26 mouse cellular contexts compared by ENCODE assay signal in genomic region chr19:23357253-23357652, GRCm38 (mm10).
DNase-seq lines count a peak whose midpoint lies in the region; ATAC-seq and TF ChIP-seq lines count a peak whose summit lies in the region.
"Had no signal": no experiment of that assay in that cellular context is flagged by ENCODE, and none has a peak within 500 bp of the region (broad histone marks: within the 10 kb centered on the region; RNA-seq: fewer than 3 reads in every experiment).

No protein-coding gene starts in this region.

- no peak overlapping the region for H3K9ac ChIP-seq in midbrain, embryonic 11.5 days (ENCODE audit: low read length)
- no peak overlapping the region for H3K9ac ChIP-seq in midbrain, embryonic 16.5 days (ENCODE audit: low read depth, low read length)
- H3K9ac ChIP-seq in ES-E14 (ENCODE audit: insufficient read depth, low read depth, low read length, poor library complexity, severe bottlenecking), result no peak overlapping the region
- H3K9ac ChIP-seq in forebrain, embryonic 14.5 days (ENCODE audit: low read length), result no peak overlapping the region
- H3K9ac ChIP-seq: embryonic facial prominence, embryonic 12.5 days; forebrain, embryonic 12.5 days; forebrain, embryonic 15.5 days; forebrain, postnatal 0 days had no signal

- 88% methylated on average over 5 of the region's 5 CpGs for WGBS in midbrain, embryonic 11.5 days
- WGBS in midbrain, embryonic 16.5 days, result 93% methylated on average over 5 of the region's 5 CpGs
- WGBS in forebrain, embryonic 14.5 days, result 89% methylated on average over 5 of the region's 5 CpGs

- H3K4me3 ChIP-seq in midbrain, embryonic 11.5 days (ENCODE audit: low read depth, low read length), result no peak overlapping the region
- H3K4me3 ChIP-seq in midbrain, embryonic 16.5 days (ENCODE audit: low read depth, low read length), result no peak overlapping the region
- H3K4me3 ChIP-seq in ES-E14 (ENCODE audit: insufficient read depth in 1 of 2, low read depth in 1 of 2, low read length in 2 of 2, poor library complexity in 1 of 2, severe bottlenecking in 1 of 2), result no peak overlapping the region
- no peak overlapping the region for H3K4me3 ChIP-seq in forebrain, embryonic 14.5 days (ENCODE audit: low read depth, low read length)
- H3K4me3 ChIP-seq: embryonic facial prominence, embryonic 10.5 days; embryonic facial prominence, embryonic 12.5 days; forebrain, embryonic 10.5 days; forebrain, embryonic 12.5 days; forebrain, embryonic 15.5 days had no signal

- H3K4me2 ChIP-seq in midbrain, embryonic 11.5 days, result no peak overlapping the region
- no peak overlapping the region for H3K4me2 ChIP-seq in midbrain, embryonic 16.5 days (ENCODE audit: low read length)
- no peak overlapping the region for H3K4me2 ChIP-seq in forebrain, embryonic 14.5 days (ENCODE audit: low read length)
- H3K4me2 ChIP-seq: embryonic facial prominence, embryonic 12.5 days; forebrain, embryonic 12.5 days; forebrain, embryonic 15.5 days had no signal

- no peaks in the 10 kb centered on the region for H3K9me3 ChIP-seq in midbrain, embryonic 11.5 days (ENCODE audit: control insufficient read depth, low read length)
- H3K9me3 ChIP-seq in midbrain, embryonic 16.5 days (replicated peaks; ENCODE audit: control insufficient read depth, low read length, poor library complexity, severe bottlenecking), result no peaks in the 10 kb centered on the region
- no peaks in the 10 kb centered on the region for H3K9me3 ChIP-seq in ES-E14 (ENCODE audit: control insufficient read depth, insufficient read depth, low read depth, low read length)
- no peaks in the 10 kb centered on the region for H3K9me3 ChIP-seq in forebrain, embryonic 14.5 days (replicated peaks; ENCODE audit: control insufficient read depth, low read length)
- H3K9me3 ChIP-seq: embryonic facial prominence, embryonic 10.5 days; embryonic facial prominence, embryonic 12.5 days; forebrain, embryonic 10.5 days; forebrain, embryonic 12.5 days; forebrain, embryonic 15.5 days had no signal

- no peaks in the 10 kb centered on the region for H3K36me3 ChIP-seq in midbrain, embryonic 11.5 days (ENCODE audit: control insufficient read depth, insufficient read depth, low read length)
- no peaks in the 10 kb centered on the region for H3K36me3 ChIP-seq in midbrain, embryonic 16.5 days (ENCODE audit: control insufficient read depth, insufficient read depth, low read length)
- H3K36me3 ChIP-seq in ES-E14 (ENCODE audit: control insufficient read depth, insufficient read depth, low read length, poor library complexity, severe bottlenecking), result no peaks in the 10 kb centered on the region
- no peaks in the 10 kb centered on the region for H3K36me3 ChIP-seq in forebrain, embryonic 14.5 days (ENCODE audit: control insufficient read depth, insufficient read depth, low read length)
- H3K36me3 ChIP-seq: embryonic facial prominence, embryonic 10.5 days; embryonic facial prominence, embryonic 12.5 days; forebrain, embryonic 10.5 days; forebrain, embryonic 12.5 days; forebrain, embryonic 15.5 days had no signal

- in situ Hi-C loops in ES-E14 (cut with MboI; ENCODE audit: low sequenced_read_pairs in 2 of 2, unreplicated experiment in 2 of 2), result no loop called here

- no peaks in the 10 kb centered on the region for H3K27me3 ChIP-seq in midbrain, embryonic 11.5 days (ENCODE audit: control insufficient read depth, insufficient read depth, low read length)
- H3K27me3 ChIP-seq in midbrain, embryonic 16.5 days (ENCODE audit: control insufficient read depth, insufficient read depth, low read depth, low read length), result no peaks in the 10 kb centered on the region
- H3K27me3 ChIP-seq in forebrain, embryonic 14.5 days (replicated peaks; ENCODE audit: control insufficient read depth, insufficient read depth, low read length), result no peaks in the 10 kb centered on the region
- H3K27me3 ChIP-seq: CH12.LX; embryonic facial prominence, embryonic 12.5 days; forebrain, embryonic 12.5 days; forebrain, embryonic 15.5 days had no signal

- no peak overlapping the region for H3K27ac ChIP-seq in midbrain, embryonic 11.5 days (ENCODE audit: low read depth, low read length)
- H3K27ac ChIP-seq in midbrain, embryonic 16.5 days (ENCODE audit: low read length), result no peak overlapping the region
- H3K27ac ChIP-seq in ES-E14 (ENCODE audit: insufficient read depth, low read depth, low read length, poor library complexity, severe bottlenecking), result no peak overlapping the region
- no peak overlapping the region for H3K27ac ChIP-seq in forebrain, embryonic 14.5 days (ENCODE audit: low read depth, low read length)
- H3K27ac ChIP-seq: embryonic facial prominence, embryonic 10.5 days; embryonic facial prominence, embryonic 12.5 days; forebrain, embryonic 10.5 days; forebrain, embryonic 12.5 days; forebrain, embryonic 15.5 days had no signal

- no peaks in the 10 kb centered on the region for H3K4me1 ChIP-seq in midbrain, embryonic 11.5 days (ENCODE audit: control insufficient read depth, insufficient read depth, low read length)
- 0 out of 2 replicates have a peak, but pooled peaks cover 2% of the 10 kb centered on the region for H3K4me1 ChIP-seq in midbrain, embryonic 16.5 days (ENCODE audit: control insufficient read depth, insufficient read depth, low read length)
- no peaks in the 10 kb centered on the region for H3K4me1 ChIP-seq in ES-E14 (ENCODE audit: control insufficient read depth in 2 of 2, insufficient read depth in 2 of 2, low read length in 2 of 2, poor library complexity in 1 of 2)
- 0 out of 2 replicates have a peak, but pooled peaks cover 2% of the 10 kb centered on the region for H3K4me1 ChIP-seq in forebrain, embryonic 14.5 days (ENCODE audit: control insufficient read depth, insufficient read depth, low read length)
- H3K4me1 ChIP-seq: forebrain, embryonic 12.5 days had no signal

- no peak for ATAC-seq in midbrain, embryonic 11.5 days (ENCODE audit: low FRiP score)
- no peak for ATAC-seq in midbrain, embryonic 16.5 days
- 0 out of 2 replicates have a peak, but pooled peaks have one; percentile 59 for ATAC-seq in erythroid progenitor cell, adult 5-6 weeks (replicated peaks; ENCODE audit: low FRiP score, poor library complexity, severe bottlenecking)
- ATAC-seq in monocyte, adult 5-6 weeks (replicated peaks; ENCODE audit: insufficient number of reproducible peaks, low FRiP score, low TSS enrichment, poor library complexity, severe bottlenecking), result peak; percentile 68; the same call in 1 of the 2 replicates
- no peak for ATAC-seq in forebrain, embryonic 14.5 days
- ATAC-seq: CD4-positive, CD25-positive, alpha-beta regulatory T cell, adult 4 months; forebrain, embryonic 15.5 days; forebrain, postnatal 0 days had no signal

- peak; percentile 72 for DNase-seq in midbrain, embryonic 11.5 days (ENCODE audit: low spot score, missing footprints)
- DNase-seq in ES-E14 (ENCODE audit: low read depth, low spot score), result peak; percentile 4
- DNase-seq in thymus, postnatal 36 days, result no peak
- DNase-seq in embryo, embryonic 10.5 days (ENCODE audit: low spot score), result no peak
- no peak for DNase-seq in forebrain, embryonic 14.5 days (ENCODE audit: low spot score)
- DNase-seq: adrenal gland, adult 2 months; adrenal gland, postnatal 10 days; adrenal gland, postnatal 25 days; B cell, adult 2 months; cerebellum, adult 11 months; cerebellum, adult 18-20 months; cerebellum, adult 8-10 months; cerebellum, adult 9-11 months; cerebellum, postnatal 14 days; cerebellum, postnatal 36 days; forebrain, postnatal 0 days had no signal

TF ChIP-seq in ES-E14, 5 proteins besides CTCF, POLR2A, EP300 and RAD21:
- TF ChIP-seq ZNF384 (IDR thresholded peaks at IDR 0.05; ENCODE audit: low read depth, low read length), result no peak
- TF ChIP-seq CHD2 (IDR thresholded peaks at IDR 0.05; ENCODE audit: low read depth, low read length), result no peak
- no peak for TF ChIP-seq ZC3H11A (IDR thresholded peaks at IDR 0.05; ENCODE audit: borderline replicate concordance, low read depth, low read length)
- TF ChIP-seq HCFC1 (IDR thresholded peaks at IDR 0.05; ENCODE audit: borderline replicate concordance, insufficient read depth, low read length), result no peak
- no peak for TF ChIP-seq MAFK (IDR thresholded peaks at IDR 0.05; ENCODE audit: insufficient read depth, low read depth, low read length)

Comparison
In these comparisons a context has a peak if more than half of its experiments do, and no peak if none do; other contexts are left out.
1. ATAC-seq: peak in erythroid progenitor cell, adult 5-6 weeks (single experiment) and monocyte, adult 5-6 weeks (single experiment); none in midbrain, embryonic 11.5 days (single experiment), midbrain, embryonic 16.5 days (single experiment) and forebrain, embryonic 14.5 days (single experiment).
2. DNase-seq: peak in midbrain, embryonic 11.5 days (single experiment) and ES-E14 (single experiment); none in thymus, postnatal 36 days (0 of 2), embryo, embryonic 10.5 days (single experiment) and forebrain, embryonic 14.5 days (single experiment).